Mouse (Mus musculus): Measurements from ENCODE around the gene Elfn2.

Elfn2 gene

GRCm38 (mm10) chr15:78623426-78623825 lies 95.1 kb downstream of the Elfn2 start:
- no peak for TF ChIP-seq GATA4 (IDR thresholded peaks at IDR 0.05; ENCODE audit: insufficient replicate concordance, low read length)

Measured in liver, adult (tissue).